Mouse (Mus musculus): ENCODE data around the gene Ncam2. TPM values are rescaled to one million over a fixed set of nuclear protein-coding genes. Genes with fewer than 3 reads are reported as not detected.

Ncam2 gene
- total RNA-seq, 1 experiment = 0.13 TPM

- no peaks in the 10 kb centered on the region for H3K36me3 ChIP-seq (ENCODE audit: control insufficient read depth, insufficient read depth, low read length, poor library complexity, severe bottlenecking)
- H3K27ac ChIP-seq (ENCODE audit: insufficient read depth, low read depth, low read length, poor library complexity, severe bottlenecking) = no peak overlapping the region
- H3K4me3 ChIP-seq (ENCODE audit: insufficient read depth in 1 of 2, low read depth in 1 of 2, low read length in 2 of 2, poor library complexity in 1 of 2, severe bottlenecking in 1 of 2) = no peak overlapping the region
- in situ Hi-C loops (cut with MboI; ENCODE audit: low sequenced_read_pairs in 2 of 2, unreplicated experiment in 2 of 2) = no loop called here
- no peaks in the 10 kb centered on the region for H3K9me3 ChIP-seq (ENCODE audit: control insufficient read depth, insufficient read depth, low read depth, low read length)
- TF ChIP-seq MAFK (IDR thresholded peaks at IDR 0.05; ENCODE audit: insufficient read depth, low read depth, low read length) (no peak), ZC3H11A (IDR thresholded peaks at IDR 0.05; ENCODE audit: borderline replicate concordance, low read depth, low read length) (no peak), ZNF384 (IDR thresholded peaks at IDR 0.05; ENCODE audit: low read depth, low read length) (no peak)
- H3K9ac ChIP-seq (ENCODE audit: insufficient read depth, low read depth, low read length, poor library complexity, severe bottlenecking) = no peak overlapping the region
- DNase-seq (ENCODE audit: low read depth, low spot score) = no peak
- no peaks in the 10 kb centered on the region for H3K4me1 ChIP-seq (ENCODE audit: control insufficient read depth in 2 of 2, insufficient read depth in 2 of 2, low read length in 2 of 2, poor library complexity in 1 of 2)
These were observed 108.7 kb downstream of the Ncam2 start for GRCm38 (mm10) chr16:81309215-81309614.

- TF ChIP-seq ZC3H11A (IDR thresholded peaks at IDR 0.05; ENCODE audit: borderline replicate concordance, low read depth, low read length) (no peak), ZNF384 (IDR thresholded peaks at IDR 0.05; ENCODE audit: low read depth, low read length) (no peak), MAFK (IDR thresholded peaks at IDR 0.05; ENCODE audit: insufficient read depth, low read depth, low read length) (no peak)
- DNase-seq (ENCODE audit: low read depth, low spot score) = no peak
- H3K27ac ChIP-seq (ENCODE audit: insufficient read depth, low read depth, low read length, poor library complexity, severe bottlenecking) = no peak overlapping the region
- no peaks in the 10 kb centered on the region for H3K9me3 ChIP-seq (ENCODE audit: control insufficient read depth, insufficient read depth, low read depth, low read length)
- no peak overlapping the region for H3K4me3 ChIP-seq (ENCODE audit: insufficient read depth in 1 of 2, low read depth in 1 of 2, low read length in 2 of 2, poor library complexity in 1 of 2, severe bottlenecking in 1 of 2)
- in situ Hi-C loops (cut with MboI; ENCODE audit: low sequenced_read_pairs in 2 of 2, unreplicated experiment in 2 of 2) = no loop called here
- no peak overlapping the region for H3K9ac ChIP-seq (ENCODE audit: insufficient read depth, low read depth, low read length, poor library complexity, severe bottlenecking)
- H3K4me1 ChIP-seq (ENCODE audit: control insufficient read depth in 2 of 2, insufficient read depth in 2 of 2, low read length in 2 of 2, poor library complexity in 1 of 2) = no peaks in the 10 kb centered on the region
- no peaks in the 10 kb centered on the region for H3K36me3 ChIP-seq (ENCODE audit: control insufficient read depth, insufficient read depth, low read length, poor library complexity, severe bottlenecking)
These were observed 118.5 kb downstream of the Ncam2 start for GRCm38 (mm10) chr16:81319037-81319436.

- no peaks in the 10 kb centered on the region for H3K36me3 ChIP-seq (ENCODE audit: control insufficient read depth, insufficient read depth, low read length, poor library complexity, severe bottlenecking)
- no peak overlapping the region for H3K4me3 ChIP-seq (ENCODE audit: insufficient read depth in 1 of 2, low read depth in 1 of 2, low read length in 2 of 2, poor library complexity in 1 of 2, severe bottlenecking in 1 of 2)
- TF ChIP-seq ZNF384 (IDR thresholded peaks at IDR 0.05; ENCODE audit: low read depth, low read length) (no peak), ZC3H11A (IDR thresholded peaks at IDR 0.05; ENCODE audit: borderline replicate concordance, low read depth, low read length) (peak; percentile 77)
- H3K9ac ChIP-seq (ENCODE audit: insufficient read depth, low read depth, low read length, poor library complexity, severe bottlenecking) = no peak overlapping the region
- H3K27ac ChIP-seq (ENCODE audit: insufficient read depth, low read depth, low read length, poor library complexity, severe bottlenecking) = no peak overlapping the region
- peak; percentile 24 for DNase-seq (ENCODE audit: low read depth, low spot score)
- H3K9me3 ChIP-seq (ENCODE audit: control insufficient read depth, insufficient read depth, low read depth, low read length) = no peaks in the 10 kb centered on the region
- in situ Hi-C loops (cut with MboI; ENCODE audit: low sequenced_read_pairs in 2 of 2, unreplicated experiment in 2 of 2) = no loop called here
- H3K4me1 ChIP-seq (ENCODE audit: control insufficient read depth in 2 of 2, insufficient read depth in 2 of 2, low read length in 2 of 2, poor library complexity in 1 of 2) = no peaks in the 10 kb centered on the region
These were observed 130.0 kb downstream of the Ncam2 start for GRCm38 (mm10) chr16:81330539-81330938.

- H3K4me1 ChIP-seq (ENCODE audit: control insufficient read depth in 2 of 2, insufficient read depth in 2 of 2, low read length in 2 of 2, poor library complexity in 1 of 2) = no peaks in the 10 kb centered on the region
- no peak overlapping the region for H3K27ac ChIP-seq (ENCODE audit: insufficient read depth, low read depth, low read length, poor library complexity, severe bottlenecking)
- in situ Hi-C loops (cut with MboI; ENCODE audit: low sequenced_read_pairs in 2 of 2, unreplicated experiment in 2 of 2) = no loop called here
- no peak overlapping the region for H3K4me3 ChIP-seq (ENCODE audit: insufficient read depth in 1 of 2, low read depth in 1 of 2, low read length in 2 of 2, poor library complexity in 1 of 2, severe bottlenecking in 1 of 2)
- DNase-seq (ENCODE audit: low read depth, low spot score) = no peak
- H3K9ac ChIP-seq (ENCODE audit: insufficient read depth, low read depth, low read length, poor library complexity, severe bottlenecking) = no peak overlapping the region
- no peaks in the 10 kb centered on the region for H3K36me3 ChIP-seq (ENCODE audit: control insufficient read depth, insufficient read depth, low read length, poor library complexity, severe bottlenecking)
- TF ChIP-seq HCFC1 (IDR thresholded peaks at IDR 0.05; ENCODE audit: borderline replicate concordance, insufficient read depth, low read length) (no peak), ZC3H11A (IDR thresholded peaks at IDR 0.05; ENCODE audit: borderline replicate concordance, low read depth, low read length) (no peak), CHD2 (IDR thresholded peaks at IDR 0.05; ENCODE audit: low read depth, low read length) (no peak), ZNF384 (IDR thresholded peaks at IDR 0.05; ENCODE audit: low read depth, low read length) (no peak), MAFK (IDR thresholded peaks at IDR 0.05; ENCODE audit: insufficient read depth, low read depth, low read length) (no peak)
- no peaks in the 10 kb centered on the region for H3K9me3 ChIP-seq (ENCODE audit: control insufficient read depth, insufficient read depth, low read depth, low read length)
These were observed 165.4 kb downstream of the Ncam2 start for GRCm38 (mm10) chr16:81365901-81366300.

- TF ChIP-seq MAFK (IDR thresholded peaks at IDR 0.05; ENCODE audit: insufficient read depth, low read depth, low read length) (no peak), CHD2 (IDR thresholded peaks at IDR 0.05; ENCODE audit: low read depth, low read length) (no peak), HCFC1 (IDR thresholded peaks at IDR 0.05; ENCODE audit: borderline replicate concordance, insufficient read depth, low read length) (no peak), ZC3H11A (IDR thresholded peaks at IDR 0.05; ENCODE audit: borderline replicate concordance, low read depth, low read length) (no peak), ZNF384 (IDR thresholded peaks at IDR 0.05; ENCODE audit: low read depth, low read length) (no peak)
- no peak for DNase-seq (ENCODE audit: low read depth, low spot score)
- H3K9me3 ChIP-seq (ENCODE audit: control insufficient read depth, insufficient read depth, low read depth, low read length) = no peaks in the 10 kb centered on the region
- no peaks in the 10 kb centered on the region for H3K4me1 ChIP-seq (ENCODE audit: control insufficient read depth in 2 of 2, insufficient read depth in 2 of 2, low read length in 2 of 2, poor library complexity in 1 of 2)
- H3K9ac ChIP-seq (ENCODE audit: insufficient read depth, low read depth, low read length, poor library complexity, severe bottlenecking) = no peak overlapping the region
- no peaks in the 10 kb centered on the region for H3K36me3 ChIP-seq (ENCODE audit: control insufficient read depth, insufficient read depth, low read length, poor library complexity, severe bottlenecking)
- in situ Hi-C loops (cut with MboI; ENCODE audit: low sequenced_read_pairs in 2 of 2, unreplicated experiment in 2 of 2) = no loop called here
- H3K27ac ChIP-seq (ENCODE audit: insufficient read depth, low read depth, low read length, poor library complexity, severe bottlenecking) = no peak overlapping the region
- H3K4me3 ChIP-seq (ENCODE audit: insufficient read depth in 1 of 2, low read depth in 1 of 2, low read length in 2 of 2, poor library complexity in 1 of 2, severe bottlenecking in 1 of 2) = no peak overlapping the region
These were observed 173.7 kb downstream of the Ncam2 start for GRCm38 (mm10) chr16:81374234-81374633.

Data from ES-E14 (cell line).